Mouse (Mus musculus): Measurements from ENCODE around the gene Rgn. TPM values are rescaled to one million over a fixed set of nuclear protein-coding genes. Genes with fewer than 3 reads are reported as not detected.

Gene Rgn
- polyA plus RNA-seq, 1 experiment from 2014 or later, result 0.34 TPM

- no peaks in the 10 kb centered on the region for H3K9me3 ChIP-seq (replicated peaks; ENCODE audit: control insufficient read depth, low read length)
- H3K27ac ChIP-seq (ENCODE audit: low read depth, low read length), result no peak overlapping the region
- H3K4me3 ChIP-seq (ENCODE audit: low read depth, low read length), result no peak overlapping the region
- no peaks in the 10 kb centered on the region for H3K4me1 ChIP-seq (ENCODE audit: control insufficient read depth, insufficient read depth, low read length)
- ATAC-seq (no peak), DNase-seq (ENCODE audit: low spot score) (no peak)
- no peak overlapping the region for H3K4me2 ChIP-seq (ENCODE audit: low read length)
- no peaks in the 10 kb centered on the region for H3K36me3 ChIP-seq (ENCODE audit: control insufficient read depth, insufficient read depth, low read length)
- H3K27me3 ChIP-seq (replicated peaks; ENCODE audit: control insufficient read depth, insufficient read depth, low read length), result no peaks in the 10 kb centered on the region
- no peak overlapping the region for H3K9ac ChIP-seq (ENCODE audit: low read length)
- 76% methylated on average over 2 of the region's 2 CpGs for WGBS
Measured at GRCm38 (mm10) chrX:20552199-20552598, 2.6 kb downstream of the Rgn start.

DNA sequence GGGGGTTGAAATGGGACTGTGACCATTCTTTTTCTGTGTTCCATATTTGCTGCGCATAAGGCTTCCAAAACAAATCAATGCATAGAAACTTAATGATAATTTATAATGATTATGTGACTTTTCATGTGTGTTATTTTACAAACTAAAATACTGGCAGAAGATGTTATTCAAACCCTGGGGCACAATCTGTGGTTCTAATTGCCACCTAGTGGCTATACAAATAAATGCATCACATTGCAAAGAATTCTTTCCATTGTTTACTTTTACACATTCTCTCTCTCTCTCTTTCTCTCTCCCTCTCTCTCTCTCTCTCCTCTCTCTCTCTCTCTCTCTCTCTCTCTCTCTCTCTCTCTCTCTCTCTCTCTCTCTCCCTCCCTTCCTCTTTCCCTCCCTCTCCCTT lies 12.3 kb downstream of the Rgn start:
- no peaks in the 10 kb centered on the region for H3K9me3 ChIP-seq (replicated peaks; ENCODE audit: control insufficient read depth, low read length)
- no peak for ATAC-seq
- H3K4me1 ChIP-seq (ENCODE audit: control insufficient read depth, insufficient read depth, low read length), result no peaks in the 10 kb centered on the region
- no peak overlapping the region for H3K4me3 ChIP-seq (ENCODE audit: low read depth, low read length)
- DNase-seq (ENCODE audit: low spot score), result peak; percentile 43
- H3K4me2 ChIP-seq (ENCODE audit: low read length), result no peak overlapping the region
- no peak overlapping the region for H3K9ac ChIP-seq (ENCODE audit: low read length)
- H3K27me3 ChIP-seq (replicated peaks; ENCODE audit: control insufficient read depth, insufficient read depth, low read length), result no peaks in the 10 kb centered on the region
- WGBS, result 41% methylated on average over 1 of the region's 1 CpGs
- H3K27ac ChIP-seq (ENCODE audit: low read depth, low read length), result no peak overlapping the region
- H3K36me3 ChIP-seq (ENCODE audit: control insufficient read depth, insufficient read depth, low read length), result no peaks in the 10 kb centered on the region

DNA sequence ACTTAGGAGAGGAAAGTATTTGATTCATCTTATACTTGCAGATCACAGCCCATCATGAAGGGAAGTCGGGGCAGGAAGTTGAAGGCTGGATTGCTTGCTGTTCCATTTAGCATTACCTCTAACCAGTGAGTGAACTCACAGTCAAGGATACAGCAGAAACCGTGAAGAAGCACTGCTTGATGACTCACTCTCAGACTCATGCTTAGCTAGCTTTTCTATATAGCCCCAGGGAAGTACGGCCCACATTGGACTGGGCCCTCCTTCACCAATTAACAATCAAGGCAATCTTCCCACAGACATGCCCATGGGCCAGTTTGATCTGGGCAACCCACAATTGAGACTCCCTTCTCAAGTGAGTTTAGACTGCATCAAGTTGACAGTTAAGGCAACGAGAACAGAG lies 14.4 kb downstream of the Rgn start:
- Histone ChIP-seq H3K36me3 (ENCODE audit: control insufficient read depth, insufficient read depth, low read length) (no peaks in the 10 kb centered on the region), H3K4me3 (ENCODE audit: low read depth, low read length) (no peak overlapping the region), H3K9ac (ENCODE audit: low read length) (no peak overlapping the region), H3K27me3 (replicated peaks; ENCODE audit: control insufficient read depth, insufficient read depth, low read length) (no peaks in the 10 kb centered on the region), H3K27ac (ENCODE audit: low read depth, low read length) (no peak overlapping the region), H3K9me3 (replicated peaks; ENCODE audit: control insufficient read depth, low read length) (no peaks in the 10 kb centered on the region), H3K4me1 (ENCODE audit: control insufficient read depth, insufficient read depth, low read length) (no peaks in the 10 kb centered on the region), H3K4me2 (ENCODE audit: low read length) (no peak overlapping the region)
- 73% methylated on average over 4 of the region's 4 CpGs for WGBS
- DNase-seq (ENCODE audit: low spot score) (no peak), ATAC-seq (no peak)

DNA sequence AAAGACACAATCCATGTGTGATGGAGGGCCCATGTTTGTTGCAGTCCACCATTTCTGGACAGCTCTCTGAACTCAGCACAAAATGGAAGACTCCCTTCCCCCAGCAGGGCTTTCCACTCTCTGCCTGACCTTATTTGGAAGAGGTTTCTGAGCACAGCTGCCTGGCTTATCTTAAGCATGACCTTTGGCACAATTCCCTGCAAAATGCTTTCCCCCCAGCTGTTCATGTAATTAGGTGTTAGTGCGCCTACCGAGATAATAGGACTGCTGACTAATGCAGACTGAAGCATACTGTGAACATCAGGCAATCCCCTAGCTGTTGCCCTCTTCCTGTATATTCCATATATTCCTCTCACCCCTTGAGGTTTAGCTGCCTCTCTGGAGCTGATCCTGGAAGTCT lies 21.4 kb downstream of the Rgn start:
- Histone ChIP-seq H3K4me2 (ENCODE audit: low read length) (no peak overlapping the region), H3K9me3 (replicated peaks; ENCODE audit: control insufficient read depth, low read length) (no peaks in the 10 kb centered on the region), H3K27me3 (replicated peaks; ENCODE audit: control insufficient read depth, insufficient read depth, low read length) (no peaks in the 10 kb centered on the region), H3K27ac (ENCODE audit: low read depth, low read length) (no peak overlapping the region), H3K4me1 (ENCODE audit: control insufficient read depth, insufficient read depth, low read length) (no peaks in the 10 kb centered on the region), H3K4me3 (ENCODE audit: low read depth, low read length) (no peak overlapping the region), H3K36me3 (ENCODE audit: control insufficient read depth, insufficient read depth, low read length) (no peaks in the 10 kb centered on the region), H3K9ac (ENCODE audit: low read length) (no peak overlapping the region)
- no peak for ATAC-seq
- DNase-seq (ENCODE audit: low spot score), result no peak
- WGBS, result 58% methylated on average over 2 of the region's 2 CpGs

GRCm38 (mm10) chrX:20572683-20573082 lies 23.1 kb downstream of the Rgn start:
- Histone ChIP-seq H3K4me2 (ENCODE audit: low read length) (no peak overlapping the region), H3K9ac (ENCODE audit: low read length) (no peak overlapping the region), H3K4me1 (ENCODE audit: control insufficient read depth, insufficient read depth, low read length) (no peaks in the 10 kb centered on the region), H3K27me3 (replicated peaks; ENCODE audit: control insufficient read depth, insufficient read depth, low read length) (no peaks in the 10 kb centered on the region), H3K4me3 (ENCODE audit: low read depth, low read length) (no peak overlapping the region), H3K27ac (ENCODE audit: low read depth, low read length) (no peak overlapping the region), H3K36me3 (ENCODE audit: control insufficient read depth, insufficient read depth, low read length) (no peaks in the 10 kb centered on the region), H3K9me3 (replicated peaks; ENCODE audit: control insufficient read depth, low read length) (no peaks in the 10 kb centered on the region)
- WGBS, result 86% methylated on average over 9 of the region's 9 CpGs
- no peak for DNase-seq (ENCODE audit: low spot score)
- ATAC-seq, result no peak

DNA sequence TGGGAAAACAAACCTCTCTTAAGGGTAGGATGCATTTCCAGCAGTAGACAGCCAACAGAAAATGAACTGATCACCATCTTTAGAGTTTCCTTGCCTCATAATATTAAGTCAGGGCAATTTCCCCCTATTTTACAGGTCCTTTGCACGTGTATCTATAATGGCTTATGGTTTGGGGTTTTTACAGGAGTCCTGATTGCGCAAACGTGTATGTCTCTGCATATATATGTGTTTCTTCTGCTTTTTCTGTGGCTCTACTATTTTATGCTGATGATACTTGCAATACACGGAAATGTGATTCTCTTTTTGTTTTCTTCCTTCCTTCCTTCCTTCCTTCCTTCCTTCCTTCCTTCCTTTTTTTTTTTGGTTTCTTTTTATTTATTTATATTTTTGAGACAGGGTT lies 24.3 kb downstream of the Rgn start:
- H3K9me3 ChIP-seq (replicated peaks; ENCODE audit: control insufficient read depth, low read length), result no peaks in the 10 kb centered on the region
- no peak overlapping the region for H3K4me3 ChIP-seq (ENCODE audit: low read depth, low read length)
- H3K27me3 ChIP-seq (replicated peaks; ENCODE audit: control insufficient read depth, insufficient read depth, low read length), result no peaks in the 10 kb centered on the region
- H3K9ac ChIP-seq (ENCODE audit: low read length), result no peak overlapping the region
- H3K27ac ChIP-seq (ENCODE audit: low read depth, low read length), result no peak overlapping the region
- DNase-seq (ENCODE audit: low spot score) (no peak), ATAC-seq (no peak)
- no peaks in the 10 kb centered on the region for H3K4me1 ChIP-seq (ENCODE audit: control insufficient read depth, insufficient read depth, low read length)
- WGBS, result 85% methylated on average over 4 of the region's 4 CpGs
- no peak overlapping the region for H3K4me2 ChIP-seq (ENCODE audit: low read length)
- no peaks in the 10 kb centered on the region for H3K36me3 ChIP-seq (ENCODE audit: control insufficient read depth, insufficient read depth, low read length)

GRCm38 (mm10) chrX:20587968-20588367 lies 38.4 kb downstream of the Rgn start:
- no peak for ATAC-seq
- H3K9me3 ChIP-seq (replicated peaks; ENCODE audit: control insufficient read depth, low read length), result no peaks in the 10 kb centered on the region
- DNase-seq (ENCODE audit: low spot score), result peak; percentile 17
- 28% methylated on average over 4 of the region's 4 CpGs for whole genome bisulfite sequencing
- H3K36me3 ChIP-seq (ENCODE audit: control insufficient read depth, insufficient read depth, low read length), result no peaks in the 10 kb centered on the region
- H3K27me3 ChIP-seq (replicated peaks; ENCODE audit: control insufficient read depth, insufficient read depth, low read length), result no peaks in the 10 kb centered on the region
- no peak overlapping the region for H3K4me3 ChIP-seq (ENCODE audit: low read depth, low read length)
- no peak overlapping the region for H3K9ac ChIP-seq (ENCODE audit: low read length)
- no peak overlapping the region for H3K4me2 ChIP-seq (ENCODE audit: low read length)
- no peaks in the 10 kb centered on the region for H3K4me1 ChIP-seq (ENCODE audit: control insufficient read depth, insufficient read depth, low read length)
- H3K27ac ChIP-seq (ENCODE audit: low read depth, low read length), result no peak overlapping the region

DNA sequence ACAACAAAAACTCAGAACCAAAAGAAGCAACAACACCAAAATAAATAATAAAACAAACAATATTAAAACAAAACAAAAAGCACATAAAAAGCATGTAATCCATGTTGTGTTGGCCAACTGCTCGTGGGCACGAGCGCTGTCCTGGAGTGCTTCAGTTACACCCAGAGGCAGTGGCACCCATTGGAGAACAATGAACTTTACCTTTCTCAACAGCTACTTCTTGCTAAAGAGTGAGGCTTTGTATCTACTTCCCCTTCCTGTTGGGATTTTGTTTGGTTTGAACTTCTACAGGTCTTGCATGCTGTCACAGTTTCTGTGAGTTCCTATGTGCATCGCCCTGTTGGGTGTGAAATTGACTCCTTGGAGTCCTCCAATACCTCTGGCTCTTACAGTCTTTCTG lies 58.9 kb downstream of the Rgn start:
- no peak overlapping the region for H3K27ac ChIP-seq (ENCODE audit: low read depth, low read length)
- H3K4me1 ChIP-seq (ENCODE audit: control insufficient read depth, insufficient read depth, low read length), result no peaks in the 10 kb centered on the region
- H3K9ac ChIP-seq (ENCODE audit: low read length), result no peak overlapping the region
- ATAC-seq, result no peak
- WGBS, result 73% methylated on average over 4 of the region's 4 CpGs
- H3K27me3 ChIP-seq (replicated peaks; ENCODE audit: control insufficient read depth, insufficient read depth, low read length), result no peaks in the 10 kb centered on the region
- no peaks in the 10 kb centered on the region for H3K9me3 ChIP-seq (replicated peaks; ENCODE audit: control insufficient read depth, low read length)
- no peak for DNase-seq (ENCODE audit: low spot score)
- H3K4me2 ChIP-seq (ENCODE audit: low read length), result no peak overlapping the region
- H3K36me3 ChIP-seq (ENCODE audit: control insufficient read depth, insufficient read depth, low read length), result no peaks in the 10 kb centered on the region
- H3K4me3 ChIP-seq (ENCODE audit: low read depth, low read length), result no peak overlapping the region
